Mouse (Mus musculus) kidney, embryonic 15.5 days (tissue): ENCODE measurements around the gene Pibf1. TPM values are rescaled to one million over a fixed set of nuclear protein-coding genes. Genes with fewer than 3 reads are reported as not detected.

Experiments used
- polyA plus RNA-seq: library from polyadenylated mRNA; unstranded; fragments of >200 nt; fragmentation: Nextera tagmentation; extraction: Ambion mirVana; gene quantifications from 2 replicates; pipeline ENCODE4 v1.2.1, GENCODE M21; 2015

The Pibf1 gene
- polyA plus RNA-seq, 1 experiment from 2014 or later = 20.7 TPM

Other genes with a start within 250 kb of the Pibf1 start
- 2.0 and 2.7 TPM in 2 replicates for gene Rpl36a-ps1, start 105.1 kb upstream of the Pibf1 start, polyA plus RNA-seq
- gene Mzt1, start 53.3 kb upstream of the Pibf1 start, polyA plus RNA-seq = 84.8 and 94.3 TPM in 2 replicates
- 82.0 and 84.8 TPM in 2 replicates for gene Bora, start 53.2 kb upstream of the Pibf1 start, polyA plus RNA-seq
- 29.6 and 31.5 TPM in 2 replicates for gene Dis3, start 346 bp downstream of the Pibf1 start, polyA plus RNA-seq
- 8.6 and 8.9 TPM in 2 replicates for gene Klf5, start 199.3 kb downstream of the Pibf1 start, polyA plus RNA-seq